Mouse (Mus musculus) layer of hippocampus, postnatal 14 days (tissue): ENCODE data around the gene Kcng4. TPM values are rescaled to one million over a fixed set of nuclear protein-coding genes. Genes with fewer than 3 reads are reported as not detected.

Experiments used
- total RNA-seq, 2 experiments: library from RNA; stranded (reverse); gene quantifications; 2 replicates each; pipeline ENCODE4 v1.2.3; 2021

Gene Kcng4
- total RNA-seq, 2 experiments from 2014 or later = 2.9 to 3.3 TPM

Other genes with a start within 250 kb of the Kcng4 start
- 10 to 100 TPM; 24.1 to 27.0 TPM for gene Mlycd, start 240.8 kb downstream of the Kcng4 start, total RNA-seq
- 1 to 10 TPM in 1 of 2 experiments, under 1 TPM in 1; 0.19 to 1.2 TPM for gene Osgin1, start 201.6 kb downstream of the Kcng4 start, total RNA-seq
- 100 to 1,000 TPM; 126 to 129 TPM for gene Necab2, start 189.0 kb downstream of the Kcng4 start, total RNA-seq
- under 1 TPM; 0.23 to 0.29 TPM for gene Slc38a8, start 134.0 kb downstream of the Kcng4 start, total RNA-seq
- 10 to 100 TPM; 63.6 to 69.8 TPM for gene Mbtps1, start 76.9 kb downstream of the Kcng4 start, total RNA-seq
- 10 to 100 TPM; 39.1 to 40.8 TPM for gene Hsdl1, start 60.5 kb downstream of the Kcng4 start, total RNA-seq
- gene Dnaaf1, start 60.4 kb downstream of the Kcng4 start, total RNA-seq = under 1 TPM; 0.32 to 0.48 TPM
- 10 to 100 TPM; 10.0 to 11.8 TPM for gene Taf1c, start 30.5 kb downstream of the Kcng4 start, total RNA-seq
- under 1 TPM in 1 of 2 experiments, not detected in 1; 0.16 TPM for gene Adad2, start 22.9 kb downstream of the Kcng4 start, total RNA-seq
- 1 to 10 TPM; 6.9 to 8.2 TPM for gene Wfdc1, start 30.7 kb upstream of the Kcng4 start, total RNA-seq
- 1 to 10 TPM; 1.7 to 2.9 TPM for gene Atp2c2, start 64.3 kb upstream of the Kcng4 start, total RNA-seq
- 10 to 100 TPM; 16.2 to 19.5 TPM for gene Tldc1, start 142.7 kb upstream of the Kcng4 start, total RNA-seq
- gene Cotl1, start 204.9 kb upstream of the Kcng4 start, total RNA-seq = 100 to 1,000 TPM; 103 to 114 TPM
- 1 to 10 TPM; 8.2 to 8.4 TPM for gene Klhl36, start 226.6 kb upstream of the Kcng4 start, total RNA-seq